Mouse (Mus musculus) midbrain, embryonic 15.5 days (tissue): ENCODE results near the gene Dcaf17. TPM values are rescaled to one million over a fixed set of nuclear protein-coding genes. Genes with fewer than 3 reads are reported as not detected.

Source experiments
- ATAC-seq: fragments of 200-750 bp; cut with Nextera tagmentation; replicated peaks from 2 replicates; pipeline ENCODE4 v1.8.0; 2017; ENCODE audit warnings: moderate TSS enrichment
- H3K27ac ChIP-seq: fragments of 300-500 bp; sonication (generic); 2 replicates; pipeline ENCODE4 v1.5.1; 2015; ENCODE audit warnings: mild to moderate bottlenecking, inconsistent platforms
- H3K27me3 ChIP-seq: fragments of 300-500 bp; sonication (generic); replicated peaks from 2 replicates; pipeline ENCODE4 v1.6.1; 2015; ENCODE audit warnings: inconsistent platforms
- H3K36me3 ChIP-seq: fragments of 300-500 bp; sonication (generic); replicated peaks from 2 replicates; pipeline ENCODE4 v1.6.1; 2015; ENCODE audit warnings: inconsistent platforms
- H3K4me1 ChIP-seq: fragments of 300-500 bp; sonication (generic); 2 replicates; pipeline ENCODE4 v1.6.1; 2015; ENCODE audit warnings: inconsistent platforms
- H3K4me2 ChIP-seq: fragments of 300-500 bp; sonication (generic); 2 replicates; pipeline ENCODE4 v1.6.1; 2015; ENCODE audit warnings: inconsistent platforms, mild to moderate bottlenecking, moderate library complexity
- H3K4me3 ChIP-seq: fragments of 300-500 bp; sonication (generic); 2 replicates; pipeline ENCODE4 v1.5.1; 2015; ENCODE audit warnings: mild to moderate bottlenecking, inconsistent platforms
- H3K9ac ChIP-seq: fragments of 300-500 bp; sonication (generic); 2 replicates; pipeline ENCODE4 v1.6.1; 2015; ENCODE audit warnings: mild to moderate bottlenecking, inconsistent platforms
- H3K9me3 ChIP-seq: fragments of 300-500 bp; sonication (generic); 2 replicates; pipeline ENCODE4 v1.6.1; 2016; ENCODE audit warnings: inconsistent platforms
- WGBS: fragments of 180-500 bp; shearing (Covaris S2); methylation state at CpG from one replicate; pipeline ENCODE4 v1.1.7; 2015; ENCODE audit warnings: mixed read lengths; 5-methylcytosine and 5-hydroxymethylcytosine counted together
- polyA plus RNA-seq: library from polyadenylated mRNA; unstranded; fragments of >200 nt; fragmentation: Nextera tagmentation; extraction: Ambion mirVana; gene quantifications from 2 replicates; pipeline ENCODE4 v1.2.1, GENCODE M21; 2015

The Dcaf17 gene
- polyA plus RNA-seq, result 32.9 and 33.7 TPM in 2 replicates

DNA sequence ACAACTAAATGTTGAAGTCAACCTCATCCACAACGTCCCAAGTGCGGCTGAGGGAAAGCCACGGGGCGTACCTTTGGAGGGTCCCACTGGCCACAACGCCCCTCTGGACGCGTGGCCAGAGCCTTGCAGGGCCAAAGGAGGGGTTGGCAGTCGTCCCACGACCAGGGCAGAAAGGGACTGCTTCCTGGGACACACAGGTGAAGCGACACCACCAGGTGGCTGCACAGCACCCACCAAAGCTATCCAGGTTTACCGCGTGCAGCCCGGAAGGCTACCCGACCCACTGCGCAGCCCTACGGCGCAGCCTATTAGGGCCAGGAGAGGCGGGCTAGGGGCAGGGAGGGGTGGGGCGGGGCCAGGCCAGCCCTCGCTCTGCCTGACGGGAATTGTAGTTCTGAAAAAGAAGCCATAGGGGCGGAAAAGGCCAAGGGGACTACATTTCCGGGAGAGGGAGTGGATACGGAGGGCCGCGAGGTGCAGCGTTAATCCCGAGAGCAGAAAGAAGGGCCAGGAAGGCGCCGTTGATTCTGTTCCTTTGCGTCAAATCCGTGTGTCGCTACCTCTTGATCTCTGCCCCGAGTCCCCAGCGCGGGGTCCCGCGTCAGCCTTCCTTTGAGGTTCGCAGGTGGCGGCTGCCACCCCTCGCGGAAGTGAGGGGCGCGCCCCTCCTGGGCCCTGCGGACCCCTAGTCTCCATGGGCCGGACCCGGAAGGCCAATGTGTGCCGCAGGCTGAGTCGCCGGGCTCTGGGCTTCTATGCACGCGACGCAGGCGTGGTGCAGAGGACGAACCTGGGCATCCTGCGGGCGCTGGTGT is at the start of gene Dcaf17, which contains the start of gene Mettl8:
Gene Dcaf17 (plus strand): TSS at position 29 of the 815 bp plus-strand sequence.
Gene Mettl8 (minus strand): TSS at position 284 of the 815 bp plus-strand sequence.
- Histone ChIP-seq H3K9ac (peak within 1 kb of the TSS; percentile 92), H3K27me3 (no peaks in the 10 kb centered on the region), H3K9me3 (no peaks in the 10 kb centered on the region), H3K36me3 (no peaks in the 10 kb centered on the region), H3K27ac (peak within 1 kb of the TSS; percentile 98), H3K4me3 (peak within 1 kb of the TSS; percentile 99), H3K4me2 (peak within 1 kb of the TSS; percentile 91), H3K4me1 (peaks cover 7% of the 10 kb centered on the region)
- ATAC-seq, result peak; percentile 99
- WGBS, result under 1% methylated on average over 57 of the region's 57 CpGs

DNA sequence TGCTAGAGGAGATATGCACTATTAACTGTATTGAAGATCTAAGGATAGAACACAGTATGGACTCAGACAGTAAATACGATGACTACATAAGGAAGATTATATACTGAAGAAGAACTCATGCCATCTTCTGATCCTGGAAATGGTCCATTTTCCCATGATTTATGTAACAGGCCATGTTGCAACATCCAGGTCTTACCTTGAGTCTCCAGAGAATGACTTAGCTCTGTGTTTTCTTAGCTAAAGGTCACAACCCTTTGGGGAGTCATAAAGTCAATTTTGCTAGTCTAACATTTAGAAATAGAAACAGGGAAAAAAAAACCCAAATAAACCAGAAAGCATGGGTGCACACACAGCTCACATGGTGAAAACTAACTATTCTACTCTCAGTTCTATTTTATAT is 43.3 kb upstream of the Dcaf17 start:
- H3K4me3 ChIP-seq, result no peak overlapping the region
- no peaks in the 10 kb centered on the region for H3K36me3 ChIP-seq
- H3K27me3 ChIP-seq, result no peaks in the 10 kb centered on the region
- no peak overlapping the region for H3K27ac ChIP-seq
- H3K4me2 ChIP-seq, result no peak overlapping the region
- H3K4me1 ChIP-seq, result no peaks in the 10 kb centered on the region
- H3K9me3 ChIP-seq, result no peaks in the 10 kb centered on the region
- 100% methylated on average over 1 of the region's 1 CpGs for WGBS
- H3K9ac ChIP-seq, result no peak overlapping the region
- ATAC-seq, result no peak

GRCm38 (mm10) chr2:71013521-71013920 is 41.6 kb upstream of the Dcaf17 start:
- no peak overlapping the region for H3K4me3 ChIP-seq
- H3K4me2 ChIP-seq, result no peak overlapping the region
- no peak overlapping the region for H3K27ac ChIP-seq
- 95% methylated on average over 7 of the region's 7 CpGs for WGBS
- no peak overlapping the region for H3K9ac ChIP-seq
- no peaks in the 10 kb centered on the region for H3K36me3 ChIP-seq
- no peak for ATAC-seq
- H3K4me1 ChIP-seq, result no peaks in the 10 kb centered on the region
- no peaks in the 10 kb centered on the region for H3K27me3 ChIP-seq
- no peaks in the 10 kb centered on the region for H3K9me3 ChIP-seq

DNA sequence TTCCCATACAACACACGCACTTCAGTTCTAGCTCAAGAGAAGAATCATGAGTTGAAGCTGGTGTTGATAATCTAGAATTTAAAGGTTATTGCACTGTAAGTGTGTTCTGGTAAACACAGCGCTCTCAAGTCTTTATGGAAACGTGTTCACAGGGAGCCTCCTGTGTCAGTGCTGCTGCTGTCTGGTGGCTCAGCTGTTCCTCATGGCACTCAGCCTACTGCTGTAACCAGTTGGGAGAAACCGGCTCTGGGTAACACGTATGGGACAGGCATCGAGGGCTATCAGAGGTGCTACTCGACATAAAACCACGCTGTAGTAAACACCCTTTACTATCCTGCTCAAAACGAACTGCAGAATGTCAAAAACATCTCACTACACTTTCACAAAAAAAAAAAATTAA is 35.9 kb upstream of the Dcaf17 start:
- no peak overlapping the region for H3K9ac ChIP-seq
- H3K4me1 ChIP-seq, result peaks cover 13% of the 10 kb centered on the region; the same call in 1 of the 2 replicates
- H3K36me3 ChIP-seq, result no peaks in the 10 kb centered on the region
- no peak for ATAC-seq
- WGBS, result 57% methylated on average over 9 of the region's 9 CpGs
- H3K4me3 ChIP-seq, result no peak overlapping the region
- H3K27ac ChIP-seq, result 0 out of 2 replicates have a peak overlapping the region, but pooled peaks have one; percentile 34
- H3K9me3 ChIP-seq, result no peaks in the 10 kb centered on the region
- no peaks in the 10 kb centered on the region for H3K27me3 ChIP-seq
- H3K4me2 ChIP-seq, result no peak overlapping the region

- 54% methylated on average over 8 of the region's 8 CpGs for WGBS
- H3K9me3 ChIP-seq, result no peaks in the 10 kb centered on the region
- no peak; the same call in 1 of the 2 replicates for ATAC-seq
- H3K27me3 ChIP-seq, result no peaks in the 10 kb centered on the region
- H3K9ac ChIP-seq, result no peak overlapping the region
- H3K4me1 ChIP-seq, result peaks cover 13% of the 10 kb centered on the region; the same call in 1 of the 2 replicates
- no peaks in the 10 kb centered on the region for H3K36me3 ChIP-seq
- peak overlapping the region; percentile 43; the same call in 1 of the 2 replicates for H3K27ac ChIP-seq
- no peak overlapping the region for H3K4me2 ChIP-seq
- H3K4me3 ChIP-seq, result no peak overlapping the region
These were observed 35.3 kb upstream of the Dcaf17 start for GRCm38 (mm10) chr2:71019704-71020375.

GRCm38 (mm10) chr2:71020674-71021073 is 34.5 kb upstream of the Dcaf17 start:
- Histone ChIP-seq H3K4me1 (peaks cover 16% of the 10 kb centered on the region; the same call in 1 of the 2 replicates), H3K27me3 (no peaks in the 10 kb centered on the region), H3K9me3 (no peaks in the 10 kb centered on the region), H3K4me2 (no peak overlapping the region), H3K4me3 (no peak overlapping the region), H3K9ac (no peak overlapping the region), H3K36me3 (no peaks in the 10 kb centered on the region), H3K27ac (no peak overlapping the region)
- no peak for ATAC-seq
- 79% methylated on average over 8 of the region's 8 CpGs for WGBS

GRCm38 (mm10) chr2:71022991-71023390 is 32.1 kb upstream of the Dcaf17 start:
- Histone ChIP-seq H3K9me3 (no peaks in the 10 kb centered on the region), H3K36me3 (no peaks in the 10 kb centered on the region), H3K27ac (no peak overlapping the region), H3K4me3 (no peak overlapping the region), H3K4me2 (no peak overlapping the region), H3K4me1 (peaks cover 19% of the 10 kb centered on the region; the same call in 1 of the 2 replicates), H3K9ac (no peak overlapping the region), H3K27me3 (no peaks in the 10 kb centered on the region)
- WGBS, result 96% methylated on average over 6 of the region's 6 CpGs
- no peak for ATAC-seq

DNA sequence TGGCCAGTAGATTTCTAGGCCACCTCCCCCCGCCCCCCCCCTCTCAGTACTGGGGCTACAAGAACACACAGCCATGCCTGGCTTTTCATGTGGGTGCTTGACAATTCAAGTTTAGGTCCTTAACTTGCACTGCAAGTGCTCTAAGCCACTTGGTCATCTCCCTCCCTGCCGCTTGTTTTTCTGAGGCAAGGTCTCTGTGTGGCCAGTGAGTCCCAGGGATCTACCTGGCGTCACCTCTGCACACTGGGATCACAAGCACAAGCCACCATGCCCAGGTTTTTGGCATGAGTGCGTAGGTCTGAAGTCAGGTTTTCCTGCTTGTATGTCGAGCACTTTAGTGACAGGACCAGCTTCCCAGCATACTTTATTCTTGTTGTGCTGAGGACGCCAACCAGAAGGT is 31.1 kb upstream of the Dcaf17 start:
- no peak for ATAC-seq
- no peaks in the 10 kb centered on the region for H3K27me3 ChIP-seq
- no peak overlapping the region for H3K4me2 ChIP-seq
- no peak overlapping the region for H3K9ac ChIP-seq
- no peaks in the 10 kb centered on the region for H3K36me3 ChIP-seq
- 89% methylated on average over 6 of the region's 6 CpGs for WGBS
- no peak overlapping the region for H3K4me3 ChIP-seq
- no peaks in the 10 kb centered on the region for H3K9me3 ChIP-seq
- H3K27ac ChIP-seq, result no peak overlapping the region
- peaks cover 19% of the 10 kb centered on the region; the same call in 1 of the 2 replicates for H3K4me1 ChIP-seq

- 58% methylated on average over 12 of the region's 12 CpGs for WGBS
- no peak for ATAC-seq
- H3K27me3 ChIP-seq, result no peaks in the 10 kb centered on the region
- no peak overlapping the region for H3K4me2 ChIP-seq
- H3K4me1 ChIP-seq, result 0 out of 2 replicates have a peak, but pooled peaks cover 9% of the 10 kb centered on the region
- no peaks in the 10 kb centered on the region for H3K36me3 ChIP-seq
- H3K27ac ChIP-seq, result no peak overlapping the region
- H3K9ac ChIP-seq, result no peak overlapping the region
- no peaks in the 10 kb centered on the region for H3K9me3 ChIP-seq
- H3K4me3 ChIP-seq, result no peak overlapping the region
These were observed 29.4 kb upstream of the Dcaf17 start for GRCm38 (mm10) chr2:71025576-71026315.

- H3K4me3 ChIP-seq, result no peak overlapping the region
- ATAC-seq, result 0 out of 2 replicates have a peak, but pooled peaks have one; percentile 45
These were observed 28.3 kb upstream of the Dcaf17 start for GRCm38 (mm10) chr2:71026787-71027186.

DNA sequence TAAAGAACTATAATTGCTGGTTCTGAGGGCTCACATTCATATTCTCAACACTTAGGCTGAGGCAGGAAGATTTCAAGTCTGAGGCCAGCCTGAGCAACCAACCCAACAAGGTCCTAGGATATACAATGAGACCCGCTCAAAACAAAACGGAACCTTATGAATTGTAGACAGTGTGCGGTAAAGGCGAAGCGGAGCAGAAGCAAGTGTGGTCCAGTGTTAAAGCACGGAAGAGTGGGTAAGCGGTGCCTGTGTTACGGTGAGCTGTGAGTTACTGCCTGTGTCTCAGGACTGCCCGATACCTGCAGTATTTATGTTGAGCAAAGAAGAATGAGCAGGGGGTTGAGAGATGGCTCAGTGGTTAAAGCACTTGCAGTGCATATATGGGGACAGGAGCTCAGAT is 27.5 kb upstream of the Dcaf17 start:
- Histone ChIP-seq H3K4me1 (peaks cover 14% of the 10 kb centered on the region; the same call in 1 of the 2 replicates), H3K27ac (no peak overlapping the region), H3K4me3 (no peak overlapping the region), H3K27me3 (no peaks in the 10 kb centered on the region), H3K9ac (no peak overlapping the region), H3K4me2 (no peak overlapping the region), H3K36me3 (no peaks in the 10 kb centered on the region), H3K9me3 (no peaks in the 10 kb centered on the region)
- WGBS, result 98% methylated on average over 9 of the region's 9 CpGs
- no peak for ATAC-seq

More at GRCm38 (mm10) chr2:71026787-71027186, 28.3 kb upstream of the Dcaf17 start:
- Histone ChIP-seq H3K27ac (no peak overlapping the region), H3K9ac (no peak overlapping the region), H3K9me3 (no peaks in the 10 kb centered on the region), H3K4me2 (no peak overlapping the region), H3K36me3 (no peaks in the 10 kb centered on the region), H3K4me1 (0 out of 2 replicates have a peak, but pooled peaks cover 9% of the 10 kb centered on the region), H3K27me3 (no peaks in the 10 kb centered on the region)
- 33% methylated on average over 5 of the region's 5 CpGs for WGBS

DNA sequence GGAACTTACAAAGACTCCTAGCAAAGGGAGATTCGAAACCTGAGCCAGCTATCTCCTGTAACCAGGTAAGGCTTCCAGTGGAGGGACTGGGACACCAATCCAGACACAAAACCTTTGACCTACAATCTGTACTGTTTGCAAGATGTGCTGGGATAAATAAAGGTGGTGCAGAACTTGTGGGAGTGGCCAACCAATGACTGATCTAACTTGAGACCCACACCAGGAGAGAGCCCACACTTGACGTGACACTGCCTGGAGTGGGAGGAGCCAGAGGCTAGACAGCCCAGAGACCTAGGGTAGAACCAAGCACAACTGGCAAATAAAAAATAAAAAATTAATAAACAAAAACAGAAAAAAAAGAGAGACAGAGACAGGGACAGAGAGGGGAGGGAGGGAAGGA is 24.5 kb upstream of the Dcaf17 start:
- H3K4me2 ChIP-seq, result no peak overlapping the region
- no peaks in the 10 kb centered on the region for H3K27me3 ChIP-seq
- no peak overlapping the region for H3K4me3 ChIP-seq
- ATAC-seq, result no peak
- no peak overlapping the region for H3K27ac ChIP-seq
- H3K4me1 ChIP-seq, result peaks cover 31% of the 10 kb centered on the region
- 86% methylated on average over 2 of the region's 2 CpGs for WGBS
- H3K36me3 ChIP-seq, result no peaks in the 10 kb centered on the region
- no peak overlapping the region for H3K9ac ChIP-seq
- H3K9me3 ChIP-seq, result no peaks in the 10 kb centered on the region
